9 mouse cellular contexts compared by ENCODE assay signal in the genomic region with DNA sequence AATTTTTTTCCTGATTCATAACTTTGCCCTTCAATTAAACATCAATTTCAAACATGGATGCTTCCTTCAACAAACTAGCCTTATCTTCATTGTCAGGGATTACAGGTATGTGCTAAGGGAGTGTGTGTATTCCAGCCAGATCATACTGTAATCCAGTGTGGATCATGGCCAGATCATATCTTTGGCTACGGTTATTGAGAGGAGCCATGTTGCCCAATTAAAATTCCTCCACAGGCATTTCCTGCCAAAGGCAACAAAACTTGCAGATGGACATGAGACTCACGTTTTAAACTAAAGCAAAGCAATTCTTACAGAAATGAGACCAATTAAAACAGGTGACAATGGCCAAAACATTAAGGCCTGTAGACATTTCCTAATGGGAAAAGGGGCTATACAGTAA. TPM values are rescaled to one million over a fixed set of nuclear protein-coding genes. Genes with fewer than 3 reads are reported as not detected.
DNase-seq lines count a peak whose midpoint lies in the region; ATAC-seq lines count a peak whose summit lies in the region.
"Had no signal": no experiment of that assay in that cellular context is flagged by ENCODE, and none has a peak within 500 bp of the region (broad histone marks: within the 10 kb centered on the region; RNA-seq: fewer than 3 reads in every experiment).

No protein-coding gene starts in this region.

- no peaks in the 10 kb centered on the region for H3K27me3 ChIP-seq in kidney, embryonic 16.5 days (ENCODE audit: insufficient read depth, low read length)
- no peaks in the 10 kb centered on the region for H3K27me3 ChIP-seq in embryonic facial prominence, embryonic 12.5 days
- H3K27me3 ChIP-seq in hindbrain, embryonic 16.5 days (replicated peaks; ENCODE audit: control insufficient read depth, insufficient read depth, low read length), result no peaks in the 10 kb centered on the region
- no peaks in the 10 kb centered on the region for H3K27me3 ChIP-seq in midbrain, embryonic 15.5 days (replicated peaks)

- H3K9me3 ChIP-seq in kidney, embryonic 16.5 days (ENCODE audit: low read length), result no peaks in the 10 kb centered on the region
- H3K9me3 ChIP-seq in embryonic facial prominence, embryonic 12.5 days, result no peaks in the 10 kb centered on the region
- H3K9me3 ChIP-seq in hindbrain, embryonic 16.5 days (ENCODE audit: control insufficient read depth, low read length), result no peaks in the 10 kb centered on the region
- H3K9me3 ChIP-seq in midbrain, embryonic 15.5 days, result no peaks in the 10 kb centered on the region

- DNase-seq in kidney, adult 11 months, result no peak
- DNase-seq in ovary, adult 18-20 months (ENCODE audit: low spot score), result no peak
- DNase-seq in left cerebral cortex, adult 11 months (ENCODE audit: low spot score), result no peak
- DNase-seq in kidney, postnatal 36 days, result no peak
- DNase-seq: gastrocnemius, postnatal 25 days had no signal

- 36% methylated on average over 2 of the region's 2 CpGs for WGBS in kidney, embryonic 16.5 days
- WGBS in embryonic facial prominence, embryonic 12.5 days, result 33% methylated on average over 2 of the region's 2 CpGs
- 65% methylated on average over 2 of the region's 2 CpGs for WGBS in hindbrain, embryonic 16.5 days
- WGBS in midbrain, embryonic 15.5 days, result 63% methylated on average over 2 of the region's 2 CpGs

- H3K27ac ChIP-seq in kidney, embryonic 16.5 days (ENCODE audit: low read length), result no peak overlapping the region
- H3K27ac ChIP-seq in embryonic facial prominence, embryonic 12.5 days, result no peak overlapping the region
- no peak overlapping the region for H3K27ac ChIP-seq in hindbrain, embryonic 16.5 days (ENCODE audit: low read depth, low read length)
- H3K27ac ChIP-seq in midbrain, embryonic 15.5 days, result peak overlapping the region; percentile 98; the same call in 1 of the 2 replicates

- no peak for ATAC-seq in kidney, embryonic 16.5 days (ENCODE audit: low FRiP score, low TSS enrichment)
- no peak for ATAC-seq in embryonic facial prominence, embryonic 12.5 days (ENCODE audit: insufficient number of reproducible peaks, insufficient read depth, low FRiP score, low TSS enrichment)
- no peak for ATAC-seq in hindbrain, embryonic 16.5 days
- no peak for ATAC-seq in midbrain, embryonic 15.5 days (replicated peaks)

- peak overlapping the region; percentile 66 for H3K4me2 ChIP-seq in kidney, embryonic 16.5 days (replicated peaks; ENCODE audit: low read depth, low read length)
- H3K4me2 ChIP-seq in embryonic facial prominence, embryonic 12.5 days (replicated peaks), result peak overlapping the region; percentile 64
- peak overlapping the region; percentile 57 for H3K4me2 ChIP-seq in hindbrain, embryonic 16.5 days (ENCODE audit: low read length)
- H3K4me2 ChIP-seq in midbrain, embryonic 15.5 days, result peak overlapping the region; percentile 58

- peaks cover 29% of the 10 kb centered on the region for H3K4me1 ChIP-seq in kidney, embryonic 16.5 days (ENCODE audit: insufficient read depth, low read length)
- H3K4me1 ChIP-seq in embryonic facial prominence, embryonic 12.5 days, result peaks cover 22% of the 10 kb centered on the region
- H3K4me1 ChIP-seq in hindbrain, embryonic 16.5 days (ENCODE audit: control insufficient read depth, insufficient read depth, low read depth, low read length), result peaks cover 20% of the 10 kb centered on the region
- H3K4me1 ChIP-seq in midbrain, embryonic 15.5 days, result peaks cover 34% of the 10 kb centered on the region

- 0 out of 2 replicates have a peak, but pooled peaks cover 3% of the 10 kb centered on the region for H3K36me3 ChIP-seq in kidney, embryonic 16.5 days (ENCODE audit: insufficient read depth, low read length)
- no peaks in the 10 kb centered on the region for H3K36me3 ChIP-seq in embryonic facial prominence, embryonic 12.5 days
- no peaks in the 10 kb centered on the region for H3K36me3 ChIP-seq in hindbrain, embryonic 16.5 days (ENCODE audit: control insufficient read depth, insufficient read depth, low read length)
- H3K36me3 ChIP-seq in midbrain, embryonic 15.5 days (replicated peaks), result no peaks in the 10 kb centered on the region

- H3K4me3 ChIP-seq in kidney, embryonic 16.5 days (ENCODE audit: low read length), result peak overlapping the region; percentile 100
- 0 out of 2 replicates have a peak overlapping the region, but pooled peaks have one; percentile 90 for H3K4me3 ChIP-seq in embryonic facial prominence, embryonic 12.5 days
- H3K4me3 ChIP-seq in hindbrain, embryonic 16.5 days (ENCODE audit: low read length), result peak overlapping the region; percentile 99; the same call in 1 of the 2 replicates
- peak overlapping the region; percentile 100 for H3K4me3 ChIP-seq in midbrain, embryonic 15.5 days

- H3K9ac ChIP-seq in kidney, embryonic 16.5 days (replicated peaks; ENCODE audit: low read length), result 0 out of 2 replicates have a peak overlapping the region, but pooled peaks have one; percentile 68
- H3K9ac ChIP-seq in embryonic facial prominence, embryonic 12.5 days, result no peak overlapping the region
- H3K9ac ChIP-seq in hindbrain, embryonic 16.5 days (ENCODE audit: low read depth, low read length), result no peak overlapping the region
- H3K9ac ChIP-seq in midbrain, embryonic 15.5 days, result peak overlapping the region; percentile 40; the same call in 1 of the 2 replicates

RNA-seq across cellular contexts. Expression of gene Nus1, which starts 0.9 kb away (rescaled TPM):
- polyA plus RNA-seq in kidney, embryonic 16.5 days (2015; fragmentation: Nextera tagmentation; extraction: Ambion mirVana), result 15.8 and 16.1 TPM in 2 replicates
- polyA plus RNA-seq in embryonic facial prominence, embryonic 12.5 days (2016; fragmentation: Nextera tagmentation; extraction: Ambion mirVana), result 15.5 and 18.5 TPM in 2 replicates
- polyA plus RNA-seq in hindbrain, embryonic 16.5 days (2015; fragmentation: Nextera tagmentation; extraction: Ambion mirVana), result 22.1 and 22.4 TPM in 2 replicates
- 22.3 and 23.1 TPM in 2 replicates for polyA plus RNA-seq in midbrain, embryonic 15.5 days (2015; fragmentation: Nextera tagmentation; extraction: Ambion mirVana)

RNA-seq across cellular contexts. Expression of gene Nepn, which starts 27.7 kb away (rescaled TPM):
- 0.15 and 0.35 TPM in 2 replicates for polyA plus RNA-seq in kidney, embryonic 16.5 days (2015; fragmentation: Nextera tagmentation; extraction: Ambion mirVana)
- 0.14 TPM in 1 of 2 replicates, not detected in the other for polyA plus RNA-seq in embryonic facial prominence, embryonic 12.5 days (2016; fragmentation: Nextera tagmentation; extraction: Ambion mirVana)
- not detected in 2 replicates for polyA plus RNA-seq in hindbrain, embryonic 16.5 days (2015; fragmentation: Nextera tagmentation; extraction: Ambion mirVana)
- polyA plus RNA-seq in midbrain, embryonic 15.5 days (2015; fragmentation: Nextera tagmentation; extraction: Ambion mirVana), result not detected in 2 replicates

RNA-seq across cellular contexts. Expression of gene Gopc, which starts 34.5 kb away (rescaled TPM):
- polyA plus RNA-seq in kidney, embryonic 16.5 days (2015; fragmentation: Nextera tagmentation; extraction: Ambion mirVana), result 21.4 and 22.2 TPM in 2 replicates
- polyA plus RNA-seq in embryonic facial prominence, embryonic 12.5 days (2016; fragmentation: Nextera tagmentation; extraction: Ambion mirVana), result 25.7 and 27.1 TPM in 2 replicates
- 28.1 and 29.6 TPM in 2 replicates for polyA plus RNA-seq in hindbrain, embryonic 16.5 days (2015; fragmentation: Nextera tagmentation; extraction: Ambion mirVana)
- 26.1 and 26.5 TPM in 2 replicates for polyA plus RNA-seq in midbrain, embryonic 15.5 days (2015; fragmentation: Nextera tagmentation; extraction: Ambion mirVana)

RNA-seq across cellular contexts. Expression of gene Gm26741, which starts 57.9 kb away (rescaled TPM):
- polyA plus RNA-seq in kidney, embryonic 16.5 days (2015; fragmentation: Nextera tagmentation; extraction: Ambion mirVana), result not detected in 2 replicates
- polyA plus RNA-seq in embryonic facial prominence, embryonic 12.5 days (2016; fragmentation: Nextera tagmentation; extraction: Ambion mirVana), result not detected in 2 replicates
- polyA plus RNA-seq in hindbrain, embryonic 16.5 days (2015; fragmentation: Nextera tagmentation; extraction: Ambion mirVana), result not detected in 2 replicates
- polyA plus RNA-seq in midbrain, embryonic 15.5 days (2015; fragmentation: Nextera tagmentation; extraction: Ambion mirVana), result not detected in 2 replicates

Comparison
In these comparisons a context has a peak if more than half of its experiments do, and no peak if none do; other contexts are left out.
1. H3K9ac ChIP-seq: peak in kidney, embryonic 16.5 days (single experiment) and midbrain, embryonic 15.5 days (single experiment); none in embryonic facial prominence, embryonic 12.5 days (single experiment) and hindbrain, embryonic 16.5 days (single experiment).
2. Peak in every context shown above with its lines, with median percentiles within 50 percentile points of each other: H3K4me2 ChIP-seq and H3K4me3 ChIP-seq.